Mouse (Mus musculus) heart, postnatal 0 days (tissue): ENCODE data around the gene Coq6. TPM values are rescaled to one million over a fixed set of nuclear protein-coding genes. Genes with fewer than 3 reads are reported as not detected.

Source experiments
- ATAC-seq: fragments of 200-750 bp; cut with Nextera tagmentation; 2 replicates; pipeline ENCODE4 v1.8.0; 2017; ENCODE audit warnings: low read depth, moderate number of reproducible peaks, moderate library complexity; ENCODE audit not compliant: insufficient read depth
- DNase-seq: peaks from one replicate; pipeline ENCODE4 v3.0.0-alpha.2; 2016; ENCODE audit warnings: low spot score
- H3K27ac ChIP-seq: fragments of 300-500 bp; sonication (generic); 2 replicates; pipeline ENCODE4 v1.5.1; 2014; ENCODE audit warnings: low read depth, mild to moderate bottlenecking
- H3K27me3 ChIP-seq: fragments of 300-500 bp; sonication (generic); 2 replicates; pipeline ENCODE4 v1.6.1; 2014; ENCODE audit warnings: low read length, mixed read lengths; ENCODE audit not compliant: control insufficient read depth, insufficient read depth
- H3K36me3 ChIP-seq: fragments of 300-500 bp; sonication (generic); replicated peaks from 2 replicates; pipeline ENCODE4 v1.6.1; 2014; ENCODE audit warnings: low read length, mixed read lengths; ENCODE audit not compliant: control insufficient read depth, insufficient read depth
- H3K4me1 ChIP-seq: fragments of 300-500 bp; sonication (generic); 2 replicates; pipeline ENCODE4 v1.6.1; 2014; ENCODE audit warnings: antibody characterized with exemption; ENCODE audit not compliant: control insufficient read depth, insufficient read depth
- H3K4me2 ChIP-seq: fragments of 300-500 bp; sonication (generic); 2 replicates; pipeline ENCODE4 v1.6.1; 2014; ENCODE audit warnings: low read depth, mild to moderate bottlenecking, low read length, moderate library complexity
- H3K4me3 ChIP-seq: fragments of 300-500 bp; sonication (generic); 2 replicates; pipeline ENCODE4 v1.5.1; 2014; ENCODE audit warnings: low read depth, low read length
- H3K9ac ChIP-seq: fragments of 300-500 bp; sonication (generic); replicated peaks from 2 replicates; pipeline ENCODE4 v1.6.1; 2014; ENCODE audit warnings: low read depth, low read length, mixed read lengths
- H3K9me3 ChIP-seq: fragments of 300-500 bp; sonication (generic); replicated peaks from 2 replicates; pipeline ENCODE4 v1.6.1; 2016; ENCODE audit warnings: low read length; ENCODE audit not compliant: control insufficient read depth
- CTCF ChIP-seq: IDR thresholded peaks from 2 replicates; pipeline ENCODE4 v1.5.1; 2016; ENCODE audit warnings: antibody characterized with exemption, control low read depth, low read depth
- EP300 ChIP-seq: IDR thresholded peaks from 2 replicates; pipeline ENCODE4 v1.6.1; 2016; ENCODE audit warnings: antibody characterized with exemption, low read depth
- WGBS: fragments of 180-500 bp; shearing (Covaris S2); extraction: QIAGEN DNeasy Blood & Tissue Kit; methylation state at CpG from one replicate; pipeline ENCODE4 v1.1.7; 2014; 5-methylcytosine and 5-hydroxymethylcytosine counted together
- polyA plus RNA-seq: library from polyadenylated mRNA; unstranded; fragments of >200 nt; fragmentation: Nextera tagmentation; extraction: Ambion mirVana; gene quantifications from 2 replicates; pipeline ENCODE4 v1.2.1, GENCODE M21; 2015
- total RNA-seq: library from RNA; depleted of rRNA; stranded (reverse); fragments of >200 nt; gene quantifications from 2 replicates; pipeline ENCODE4 v1.2.3, GENCODE M21; 2014; ENCODE audit warnings: low replicate concordance

Gene Coq6
- total and polyA plus RNA-seq, 2 experiments from 2014 or later, result 105 to 271 TPM

GRCm38 (mm10) chr12:84396947-84397679 is 35.7 kb downstream of the Coq6 start:
- WGBS, result 92% methylated on average over 14 of the region's 14 CpGs
- no peak for DNase-seq
- no peak overlapping the region for H3K27ac ChIP-seq
- no peak for ATAC-seq
- no peak overlapping the region for H3K4me3 ChIP-seq
- H3K4me2 ChIP-seq, result no peak overlapping the region
- no peak for TF ChIP-seq CTCF
- H3K36me3 ChIP-seq, result no peaks in the 10 kb centered on the region; the same call in 1 of the 2 replicates
- no peaks in the 10 kb centered on the region for H3K9me3 ChIP-seq
- no peak overlapping the region for H3K9ac ChIP-seq
- H3K4me1 ChIP-seq, result no peaks in the 10 kb centered on the region
- no peaks in the 10 kb centered on the region for H3K27me3 ChIP-seq

DNA sequence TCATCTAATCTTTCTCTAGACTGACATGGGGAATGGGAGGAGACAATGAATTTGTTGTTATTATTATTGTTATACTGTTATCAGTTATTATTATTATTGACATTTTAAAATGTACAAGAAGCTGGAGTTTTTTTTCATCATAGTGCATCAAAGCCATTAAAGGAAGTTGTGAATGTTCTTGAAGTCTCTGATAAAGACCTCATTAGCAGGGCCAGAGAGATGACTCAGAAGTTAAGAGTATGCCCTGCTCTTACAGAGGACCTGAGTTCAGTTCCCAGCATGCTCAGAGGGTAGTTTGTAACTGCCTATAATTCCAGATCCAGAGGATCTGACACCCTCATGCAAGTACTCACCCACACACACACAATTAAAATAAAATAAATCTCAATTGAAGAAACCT is 36.2 kb downstream of the Coq6 start:
- H3K4me3 ChIP-seq, result no peak overlapping the region
- H3K4me2 ChIP-seq, result no peak overlapping the region
- no peaks in the 10 kb centered on the region; the same call in 1 of the 2 replicates for H3K36me3 ChIP-seq
- no peak overlapping the region for H3K27ac ChIP-seq
- DNase-seq (no peak), ATAC-seq (no peak)
- H3K9ac ChIP-seq, result no peak overlapping the region
- H3K27me3 ChIP-seq, result no peaks in the 10 kb centered on the region
- H3K4me1 ChIP-seq, result no peaks in the 10 kb centered on the region
- no peaks in the 10 kb centered on the region for H3K9me3 ChIP-seq
- TF ChIP-seq CTCF (no peak), EP300 (no peak)

DNA sequence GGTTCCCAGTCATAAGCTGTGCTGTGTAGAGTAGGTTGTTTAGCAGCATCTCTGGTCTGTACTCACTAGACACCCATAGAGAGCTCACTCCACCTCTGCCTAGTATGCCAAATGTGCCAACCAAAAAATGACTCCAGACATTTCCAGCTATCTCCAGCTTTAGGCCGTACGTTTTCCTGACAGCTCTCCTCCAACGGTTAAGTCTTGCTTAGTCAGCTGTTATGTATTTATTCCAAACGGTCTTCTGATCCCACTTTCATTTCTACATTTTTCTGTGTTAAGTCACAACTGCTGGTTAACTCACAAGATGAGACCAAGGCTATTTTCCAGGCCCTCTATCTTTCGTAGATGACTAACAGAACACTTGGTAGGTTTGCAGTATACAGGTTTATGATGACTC is 37.2 kb downstream of the Coq6 start:
- Histone ChIP-seq H3K4me2 (no peak overlapping the region), H3K9me3 (no peaks in the 10 kb centered on the region), H3K4me3 (no peak overlapping the region), H3K36me3 (no peaks in the 10 kb centered on the region; the same call in 1 of the 2 replicates), H3K27me3 (no peaks in the 10 kb centered on the region), H3K9ac (no peak overlapping the region), H3K27ac (no peak overlapping the region), H3K4me1 (no peaks in the 10 kb centered on the region)
- TF ChIP-seq EP300 (no peak), CTCF (no peak)
- DNase-seq (no peak), ATAC-seq (no peak)
- WGBS, result 84% methylated on average over 5 of the region's 5 CpGs

GRCm38 (mm10) chr12:84399135-84399534 is 37.7 kb downstream of the Coq6 start:
- 85% methylated on average over 9 of the region's 9 CpGs for WGBS
- H3K27ac ChIP-seq, result no peak overlapping the region
- no peak overlapping the region for H3K4me2 ChIP-seq
- H3K36me3 ChIP-seq, result no peaks in the 10 kb centered on the region
- H3K4me1 ChIP-seq, result no peaks in the 10 kb centered on the region
- no peak overlapping the region for H3K4me3 ChIP-seq
- ATAC-seq, result no peak
- no peak for DNase-seq
- H3K9me3 ChIP-seq, result no peaks in the 10 kb centered on the region
- no peak for TF ChIP-seq EP300
- no peak for TF ChIP-seq CTCF
- no peak overlapping the region for H3K9ac ChIP-seq
- no peaks in the 10 kb centered on the region for H3K27me3 ChIP-seq

DNA sequence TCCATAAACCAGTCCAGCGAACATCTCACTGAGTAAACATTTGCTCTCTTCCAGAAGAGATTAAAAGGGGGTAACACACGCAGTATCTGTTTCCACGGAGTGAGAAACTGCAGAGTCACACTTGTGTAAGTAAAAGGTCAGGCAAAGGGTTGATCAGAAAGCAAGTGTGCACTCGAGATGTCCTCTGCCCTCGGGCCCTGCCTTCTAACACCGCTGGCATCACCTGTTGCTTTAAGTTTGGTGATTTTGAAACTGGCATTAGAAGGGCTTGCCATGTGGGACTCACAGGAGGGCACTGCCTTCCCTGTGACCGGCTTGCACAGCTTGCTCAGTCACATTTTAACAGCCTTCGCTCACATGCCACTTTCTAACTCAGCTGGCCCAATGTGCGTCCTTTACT is 38.2 kb downstream of the Coq6 start:
- H3K4me2 ChIP-seq, result no peak overlapping the region
- no peak overlapping the region for H3K27ac ChIP-seq
- H3K4me1 ChIP-seq, result no peaks in the 10 kb centered on the region
- no peak for TF ChIP-seq EP300
- no peak for TF ChIP-seq CTCF
- no peaks in the 10 kb centered on the region for H3K27me3 ChIP-seq
- no peak overlapping the region for H3K4me3 ChIP-seq
- H3K9me3 ChIP-seq, result no peaks in the 10 kb centered on the region
- no peak for ATAC-seq
- 66% methylated on average over 9 of the region's 9 CpGs for WGBS
- no peak for DNase-seq
- H3K9ac ChIP-seq, result no peak overlapping the region
- no peaks in the 10 kb centered on the region for H3K36me3 ChIP-seq

GRCm38 (mm10) chr12:84400068-84400467 is 38.6 kb downstream of the Coq6 start:
- WGBS, result 62% methylated on average over 3 of the region's 3 CpGs

More at GRCm38 (mm10) chr12:84400068-84400467, 38.6 kb downstream of the Coq6 start:
- 0 out of 2 replicates have a peak overlapping the region, but pooled peaks have one; percentile 8 for H3K27ac ChIP-seq
- ATAC-seq (no peak), DNase-seq (no peak)
- no peak overlapping the region for H3K4me3 ChIP-seq
- TF ChIP-seq EP300 (no peak), CTCF (no peak)
- no peaks in the 10 kb centered on the region for H3K4me1 ChIP-seq
- no peak overlapping the region for H3K4me2 ChIP-seq
- no peaks in the 10 kb centered on the region for H3K9me3 ChIP-seq
- H3K9ac ChIP-seq, result no peak overlapping the region
- no peaks in the 10 kb centered on the region for H3K36me3 ChIP-seq
- no peaks in the 10 kb centered on the region for H3K27me3 ChIP-seq
